Mouse (Mus musculus): ENCODE results near the gene Tfe3.

Tfe3 gene

GRCm38 (mm10) chrX:7821865-7822779 lies 59.8 kb downstream of the Tfe3 start, which contains the start of gene Kcnd1:
Gene Kcnd1, plus strand, starts transcription at chrX:7822289.
- DNase-seq (ENCODE audit: low spot score) = peak; percentile 17
